Mouse (Mus musculus) left cerebral cortex, adult 8-10 months (tissue): ENCODE results near the gene Samd4. TPM values are rescaled to one million over a fixed set of nuclear protein-coding genes. Genes with fewer than 3 reads are reported as not detected.

Experiments used
- DNase-seq, 2 experiments: peaks; one replicate each; pipeline ENCODE4 v3.0.0; 2022; ENCODE audit warnings: low spot score in 2 of 2
- total RNA-seq, 4 experiments: library from RNA; stranded (reverse); gene quantifications; 2 replicates each; pipeline ENCODE4 v1.2.4; 2022

Samd4 gene
- 10 to 100 TPM; 24.1 to 31.0 (median 26.4) TPM for total RNA-seq

DNA sequence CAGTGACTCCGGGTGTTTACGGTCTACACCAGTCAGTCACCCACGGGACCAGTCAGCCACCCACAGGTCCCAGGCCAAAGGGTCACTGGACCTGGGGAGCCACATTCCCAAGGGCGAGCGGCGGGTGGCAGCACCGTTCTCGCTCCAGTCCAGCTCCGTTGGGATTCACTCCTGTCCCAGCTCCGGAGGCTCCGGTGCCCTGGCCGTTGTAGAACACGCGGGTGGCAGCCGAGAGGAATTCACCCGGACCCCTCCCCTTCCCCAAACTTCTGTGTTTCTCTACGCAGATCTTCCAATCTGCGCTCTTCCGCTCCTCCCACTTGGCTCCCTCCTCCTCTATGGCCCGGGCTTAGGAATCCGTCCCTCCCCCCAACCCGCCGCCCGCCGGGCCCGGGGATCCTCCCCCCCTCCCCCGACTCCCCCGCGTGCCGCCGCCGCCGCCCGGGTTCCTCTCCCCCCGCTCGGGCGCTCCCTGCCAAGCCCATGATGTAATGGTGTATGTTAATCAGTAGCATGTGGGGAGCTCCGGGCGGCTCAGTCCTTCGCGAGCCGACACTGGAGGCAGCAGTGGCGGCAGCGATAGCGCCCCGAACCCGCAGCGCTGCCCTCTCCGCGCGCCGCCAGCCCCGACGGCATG, at the start of gene Samd4:
TSS of gene Samd4 (plus strand) at position 424 of the 637 bp plus-strand sequence.
- peak; percentile 46 to 64 for DNase-seq

- DNase-seq, result no peak
Measured at GRCm38 (mm10) chr14:46839326-46839725, 43.3 kb upstream of the Samd4 start.

DNA sequence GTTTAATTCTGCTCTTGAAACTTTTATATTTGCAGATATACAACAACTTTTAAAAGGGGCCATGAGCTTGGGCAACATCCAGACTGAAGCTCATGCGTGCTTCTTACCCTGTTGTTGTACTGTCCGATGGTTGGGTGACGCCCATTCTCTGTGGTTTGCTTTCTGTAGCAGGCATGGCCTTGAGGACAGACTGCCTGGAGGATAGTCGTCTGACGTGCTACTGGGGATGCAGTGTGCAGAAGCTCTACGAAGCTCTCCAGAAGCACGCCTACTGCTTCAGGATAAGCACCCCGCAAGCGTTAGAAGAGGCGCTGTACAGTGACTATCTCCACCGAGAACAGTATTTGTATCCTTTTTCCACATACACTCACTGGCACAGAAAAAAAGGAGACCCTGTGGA, 36.9 kb upstream of the Samd4 start:
- DNase-seq, result no peak

GRCm38 (mm10) chr14:46848063-46848590, 34.5 kb upstream of the Samd4 start:
- DNase-seq, result no peak

DNA sequence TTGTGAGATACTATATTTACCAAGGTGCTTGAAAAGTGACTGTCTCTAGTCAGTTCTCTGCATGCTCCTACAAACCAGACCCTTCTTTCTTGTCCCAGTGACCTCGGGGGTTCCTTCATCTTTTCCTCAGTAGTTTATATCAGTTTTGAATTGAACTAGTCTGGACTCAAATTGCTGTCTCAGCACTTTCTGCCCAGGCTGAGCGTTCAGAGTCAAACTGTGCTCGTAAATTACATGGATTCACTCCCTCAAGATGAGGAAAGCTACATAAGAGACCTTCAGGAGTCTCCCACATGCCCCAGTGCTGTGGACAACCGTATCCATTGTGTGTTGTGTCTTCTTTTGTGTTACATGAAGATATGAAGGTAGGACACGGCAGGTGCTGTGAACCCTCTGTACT, 33.9 kb upstream of the Samd4 start:
- no peak for DNase-seq

GRCm38 (mm10) chr14:46849769-46850168, 32.9 kb upstream of the Samd4 start:
- no peak for DNase-seq

GRCm38 (mm10) chr14:46853677-46854076, 29.0 kb upstream of the Samd4 start:
- DNase-seq, result no peak

DNA sequence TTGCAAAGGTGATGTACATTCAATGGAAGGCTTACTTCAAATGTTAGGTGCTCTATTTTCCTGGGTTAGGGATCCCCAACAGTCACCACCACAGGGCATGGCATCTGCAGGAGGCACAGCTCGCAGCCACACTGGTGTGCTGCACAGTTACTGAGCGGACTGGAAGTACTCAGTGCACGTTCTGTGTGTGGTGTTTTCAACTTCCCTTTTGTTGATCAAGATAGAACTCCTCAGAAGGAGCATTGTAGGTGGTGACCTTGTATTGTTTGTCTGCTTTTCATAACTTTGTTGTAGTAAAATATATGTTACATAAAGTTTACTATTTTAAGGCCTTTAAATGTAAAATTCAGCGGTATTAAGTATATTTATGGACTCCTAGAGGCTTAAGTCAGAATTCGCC, 19.7 kb upstream of the Samd4 start:
- no peak for DNase-seq

GRCm38 (mm10) chr14:46880935-46881334, 1.7 kb upstream of the Samd4 start:
- DNase-seq, result peak in 1 of 2 experiments; percentile 28

- no peak for DNase-seq
Measured at GRCm38 (mm10) chr14:46881581-46882430, 848 bp upstream of the Samd4 start.

- DNase-seq, result peak; percentile 47 to 62
Measured at GRCm38 (mm10) chr14:46883068-46883870, 615 bp downstream of the Samd4 start.

GRCm38 (mm10) chr14:46883871-46884441, 1.3 kb downstream of the Samd4 start:
- DNase-seq, result peak; percentile 53 to 55

GRCm38 (mm10) chr14:46884701-46885428, 2.2 kb downstream of the Samd4 start:
- peak; percentile 26 to 45 for DNase-seq

GRCm38 (mm10) chr14:46885429-46885755, 2.7 kb downstream of the Samd4 start:
- no peak for DNase-seq

GRCm38 (mm10) chr14:46885891-46886301, 3.2 kb downstream of the Samd4 start:
- DNase-seq, result no peak

GRCm38 (mm10) chr14:46889096-46889495, 6.4 kb downstream of the Samd4 start:
- no peak for DNase-seq

DNA sequence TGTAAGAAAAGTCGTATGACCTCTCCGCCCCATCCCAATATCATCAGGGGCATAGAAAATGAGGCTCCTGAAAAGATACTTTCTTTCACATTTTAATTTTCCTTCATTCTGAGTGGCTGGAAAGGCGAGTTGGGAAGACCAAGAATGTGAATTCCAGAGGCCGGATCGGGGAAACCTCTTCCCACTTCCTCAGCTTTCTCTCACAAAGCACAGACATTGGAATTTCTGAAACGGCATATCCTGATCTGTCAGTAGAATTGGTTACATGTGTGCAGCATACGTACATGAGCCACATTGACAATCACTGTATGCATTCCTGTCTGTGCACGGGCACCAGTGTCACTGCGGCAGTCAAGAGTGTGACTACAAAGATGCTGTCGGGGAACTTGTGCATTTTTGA, 11.3 kb downstream of the Samd4 start:
- DNase-seq, result no peak

GRCm38 (mm10) chr14:46897953-46898352, 15.3 kb downstream of the Samd4 start:
- no peak for DNase-seq

GRCm38 (mm10) chr14:46898626-46899025, 16.0 kb downstream of the Samd4 start:
- DNase-seq, result peak in 1 of 2 experiments; percentile 81

DNA sequence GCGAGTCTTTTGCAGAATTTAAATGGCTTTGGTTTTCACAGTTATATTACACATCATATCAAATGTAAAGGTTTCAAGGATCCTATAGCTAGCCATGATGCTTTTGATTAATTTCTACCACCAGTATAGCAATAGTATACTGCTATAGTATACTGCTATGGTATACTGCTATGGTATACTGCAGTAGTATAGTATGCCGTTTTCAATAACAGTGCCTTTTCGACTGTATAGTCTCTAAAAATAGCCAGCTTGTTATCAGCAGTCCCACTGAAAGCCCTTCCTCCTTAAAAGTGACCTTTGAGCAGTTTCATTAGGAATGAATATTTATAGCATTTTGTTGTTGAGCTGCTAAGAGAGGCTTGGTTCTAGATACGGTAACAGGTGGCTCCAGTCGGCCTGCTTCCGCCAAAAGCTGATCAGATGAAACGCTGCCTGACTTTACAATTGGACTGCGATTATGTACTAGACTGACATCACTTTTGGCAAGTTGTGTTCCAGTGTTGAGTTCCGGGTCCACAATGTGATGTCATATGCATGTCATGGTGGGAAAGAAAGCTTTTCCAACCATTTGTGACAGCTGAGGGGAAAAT, 19.9 kb downstream of the Samd4 start:
- DNase-seq, result no peak
